Mouse (Mus musculus) brain, embryonic 14.5 days (tissue): ENCODE results near the gene Zfp811.

Experiments
- CTCF ChIP-seq: fragments of 200-500 bp; IDR thresholded peaks from 2 replicates; pipeline ENCODE4 v1.5.1; 2012; ENCODE audit warnings: inconsistent platforms, mild to moderate bottlenecking, moderate library complexity, borderline replicate concordance; ENCODE audit not compliant: insufficient read depth, insufficient read length; ENCODE audit errors: extremely low read depth
- POLR2A ChIP-seq: fragments of 200-500 bp; IDR thresholded peaks from 2 replicates; pipeline ENCODE4 v1.6.1; 2012; ENCODE audit warnings: mild to moderate bottlenecking, inconsistent platforms, borderline replicate concordance; ENCODE audit not compliant: poor library complexity, insufficient read depth, insufficient read length, severe bottlenecking; ENCODE audit errors: extremely low read depth

DNA sequence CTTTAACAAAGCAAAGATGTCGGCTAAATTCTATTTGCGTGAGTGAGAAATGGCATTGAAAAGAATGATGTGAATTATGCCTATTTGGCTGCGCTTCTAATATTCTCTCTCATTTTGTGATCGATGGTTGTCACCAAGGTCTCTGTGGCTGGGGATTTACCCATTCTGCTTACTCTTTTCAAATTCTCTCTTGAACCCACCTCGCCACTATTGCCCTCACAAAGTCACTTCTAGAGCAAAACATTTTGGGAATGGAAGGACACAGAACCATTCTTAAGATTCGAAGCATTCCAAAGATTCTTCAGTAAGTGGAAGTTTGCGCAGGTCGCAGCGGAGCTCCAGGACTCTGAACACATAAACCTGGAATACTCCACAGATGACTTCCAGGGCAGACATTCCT lies 21.2 kb downstream of the Zfp811 start:
- TF ChIP-seq CTCF: no peak
- TF ChIP-seq POLR2A: no peak
